Mouse (Mus musculus): Measurements from ENCODE around the gene Igsf11.

Igsf11 gene

GRCm38 (mm10) chr16:38985411-38985810, 92.9 kb downstream of the Igsf11 start:
- DNase-seq = peak; percentile 77 to 88

GRCm38 (mm10) chr16:38986410-38986809, 93.9 kb downstream of the Igsf11 start:
- no peak for DNase-seq

GRCm38 (mm10) chr16:38993711-38994110, 101.2 kb downstream of the Igsf11 start:
- DNase-seq = no peak

GRCm38 (mm10) chr16:38998496-38999258, 106.2 kb downstream of the Igsf11 start:
- no peak for DNase-seq

GRCm38 (mm10) chr16:38999298-38999697, 106.8 kb downstream of the Igsf11 start:
- DNase-seq = no peak

- peak; percentile 25 to 36 for DNase-seq
Measured at GRCm38 (mm10) chr16:39006978-39007377, 114.5 kb downstream of the Igsf11 start.

GRCm38 (mm10) chr16:39019449-39019848, 127.0 kb downstream of the Igsf11 start:
- DNase-seq = no peak

GRCm38 (mm10) chr16:39025989-39026736, 133.7 kb downstream of the Igsf11 start:
- DNase-seq = no peak

- DNase-seq = no peak
Measured at GRCm38 (mm10) chr16:39031350-39031749, 138.9 kb downstream of the Igsf11 start.

GRCm38 (mm10) chr16:39037257-39037656, 144.8 kb downstream of the Igsf11 start:
- no peak for DNase-seq

GRCm38 (mm10) chr16:39044381-39044780, 151.9 kb downstream of the Igsf11 start:
- no peak for DNase-seq

- peak; percentile 37 to 70 for DNase-seq
Measured at GRCm38 (mm10) chr16:39048889-39049288, 156.4 kb downstream of the Igsf11 start.

- peak; percentile 61 to 87 for DNase-seq
Measured at GRCm38 (mm10) chr16:39052971-39053370, 160.5 kb downstream of the Igsf11 start.

GRCm38 (mm10) chr16:39053779-39054178, 161.3 kb downstream of the Igsf11 start:
- DNase-seq = no peak

GRCm38 (mm10) chr16:39056061-39056460, 163.6 kb downstream of the Igsf11 start:
- peak; percentile 40 to 65 for DNase-seq

- DNase-seq = peak; percentile 16 to 28
Measured at GRCm38 (mm10) chr16:39056961-39057360, 164.5 kb downstream of the Igsf11 start.

- DNase-seq = no peak
Measured at GRCm38 (mm10) chr16:39058869-39059268, 166.4 kb downstream of the Igsf11 start.

GRCm38 (mm10) chr16:39062596-39062995, 170.1 kb downstream of the Igsf11 start:
- peak; percentile 28 to 44 for DNase-seq

- no peak for DNase-seq
Measured at GRCm38 (mm10) chr16:39065576-39065975, 173.1 kb downstream of the Igsf11 start.

GRCm38 (mm10) chr16:39071431-39071830, 179.0 kb downstream of the Igsf11 start:
- DNase-seq = no peak
